Mouse (Mus musculus) hindbrain, embryonic 12.5 days (tissue): ENCODE measurements around the gene Mettl14. TPM values are rescaled to one million over a fixed set of nuclear protein-coding genes. Genes with fewer than 3 reads are reported as not detected.
A peak's percentile ranks its signal among the peaks of the same experiment; 100 is the strongest.
"Not testable (repeated sequence)": the region's sequence is repeated elsewhere in the genome, so short reads cannot be mapped to it uniquely, and the experiment has no call there.

ENCODE experiments used
- ATAC-seq: fragments of 200-750 bp; cut with Nextera tagmentation; 2 replicates; pipeline ENCODE4 v1.8.0; 2017; ENCODE audit warnings: moderate TSS enrichment; ENCODE audit not compliant: low FRiP score
- H3K27ac ChIP-seq: fragments of 300-500 bp; sonication (generic); 2 replicates; pipeline ENCODE4 v1.5.1; 2016; ENCODE audit warnings: mild to moderate bottlenecking
- H3K27me3 ChIP-seq: fragments of 300-500 bp; sonication (generic); 2 replicates; pipeline ENCODE4 v1.6.1; 2016; ENCODE audit warnings: mild to moderate bottlenecking
- H3K36me3 ChIP-seq: fragments of 300-500 bp; sonication (generic); 2 replicates; pipeline ENCODE4 v1.6.1; 2016; ENCODE audit warnings: mild to moderate bottlenecking
- H3K4me1 ChIP-seq: fragments of 300-500 bp; sonication (generic); 2 replicates; pipeline ENCODE4 v1.6.1; 2016
- H3K4me2 ChIP-seq: fragments of 300-500 bp; sonication (generic); replicated peaks from 2 replicates; pipeline ENCODE4 v1.6.1; 2016; ENCODE audit warnings: mild to moderate bottlenecking
- H3K4me3 ChIP-seq: fragments of 300-500 bp; sonication (generic); 2 replicates; pipeline ENCODE4 v1.5.1; 2016; ENCODE audit warnings: mild to moderate bottlenecking
- H3K9ac ChIP-seq: fragments of 300-500 bp; sonication (generic); 2 replicates; pipeline ENCODE4 v1.6.1; 2016; ENCODE audit warnings: mild to moderate bottlenecking, moderate library complexity
- H3K9me3 ChIP-seq: fragments of 300-500 bp; sonication (generic); replicated peaks from 2 replicates; pipeline ENCODE4 v1.6.1; 2016; ENCODE audit warnings: mild to moderate bottlenecking
- WGBS: fragments of 180-500 bp; shearing (Covaris S2); methylation state at CpG from one replicate; pipeline ENCODE4 v1.1.7; 2016; 5-methylcytosine and 5-hydroxymethylcytosine counted together
- polyA plus RNA-seq: library from polyadenylated mRNA; unstranded; fragments of >200 nt; fragmentation: Nextera tagmentation; extraction: Ambion mirVana; gene quantifications from 2 replicates; pipeline ENCODE4 v1.2.1, GENCODE M21; 2016

The Mettl14 gene
- polyA plus RNA-seq, 1 experiment from 2014 or later, result 32.7 TPM

DNA sequence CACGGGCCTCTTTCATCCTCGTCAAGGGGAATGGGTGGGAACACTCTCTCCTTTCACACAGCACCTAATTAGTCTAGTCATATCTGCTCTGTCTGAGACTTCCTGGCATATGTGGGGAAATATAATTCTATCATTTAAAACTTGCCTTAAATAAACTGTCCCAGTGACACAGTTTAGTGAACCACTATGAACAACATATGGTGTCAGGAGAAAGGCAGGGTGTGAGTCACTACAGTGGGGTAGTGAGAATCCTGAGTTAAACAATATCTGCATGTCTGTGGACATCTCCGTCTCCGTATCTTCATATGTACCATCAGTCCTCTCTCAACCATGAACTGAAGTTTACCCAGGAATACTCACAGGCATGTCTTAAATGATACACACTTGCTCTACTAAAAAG lies 5.3 kb upstream of the Mettl14 start:
- no peak overlapping the region for H3K9ac ChIP-seq
- H3K4me2 ChIP-seq, result no peak overlapping the region
- ATAC-seq, result no peak
- H3K27me3 ChIP-seq, result 0 out of 2 replicates have a peak, but pooled peaks cover 6% of the 10 kb centered on the region
- WGBS, result 85% methylated on average over 4 of the region's 4 CpGs
- H3K36me3 ChIP-seq, result no peaks in the 10 kb centered on the region
- H3K9me3 ChIP-seq, result no peaks in the 10 kb centered on the region
- no peak overlapping the region for H3K27ac ChIP-seq
- H3K4me3 ChIP-seq, result no peak overlapping the region
- H3K4me1 ChIP-seq, result no peaks in the 10 kb centered on the region

- WGBS, result 16% methylated on average over 12 of the region's 12 CpGs
- peak; percentile 82 for ATAC-seq
- H3K9ac ChIP-seq, result peak overlapping the region; percentile 73
- peaks cover 14% of the 10 kb centered on the region for H3K4me1 ChIP-seq
- not testable (repeated sequence) for H3K27me3 ChIP-seq, H3K36me3 ChIP-seq, H3K9me3 ChIP-seq
- peak overlapping the region; percentile 72 for H3K4me3 ChIP-seq
- peak overlapping the region; percentile 87 for H3K27ac ChIP-seq
- H3K4me2 ChIP-seq, result peak overlapping the region; percentile 62
These were observed 361 bp upstream of the Mettl14 start for GRCm38 (mm10) chr3:123386157-123386780.

GRCm38 (mm10) chr3:123385118-123385485 lies 806 bp downstream of the Mettl14 start:
- Histone ChIP-seq H3K36me3 (peaks cover 12% of the 10 kb centered on the region), H3K9ac (peak overlapping the region; percentile 73), H3K9me3 (no peaks in the 10 kb centered on the region), H3K4me3 (peak overlapping the region; percentile 72), H3K27me3 (0 out of 2 replicates have a peak, but pooled peaks cover 6% of the 10 kb centered on the region), H3K4me2 (peak overlapping the region; percentile 62), H3K27ac (peak overlapping the region; percentile 87; the same call in 1 of the 2 replicates), H3K4me1 (peaks cover 14% of the 10 kb centered on the region)
- ATAC-seq, result peak; percentile 8; the same call in 1 of the 2 replicates
- WGBS, result 12% methylated on average over 6 of the region's 6 CpGs

DNA sequence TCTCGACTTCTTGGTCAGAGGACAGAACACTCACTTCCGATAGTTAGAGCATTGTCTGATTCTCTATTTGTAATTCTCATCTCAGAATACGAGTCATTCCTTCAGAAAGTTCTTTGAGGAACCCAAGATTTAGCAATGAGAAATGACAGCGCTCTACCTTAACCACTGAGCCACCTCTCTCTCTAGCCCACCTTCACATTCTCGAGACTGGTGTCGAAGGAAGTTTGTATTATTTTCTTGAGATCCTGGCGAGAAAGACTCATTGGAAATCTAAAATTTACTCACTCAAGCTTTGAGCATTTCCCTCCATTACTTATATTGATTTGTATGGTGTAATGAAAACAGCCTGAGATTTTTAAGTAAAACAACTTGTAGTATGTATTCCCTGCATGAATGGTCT lies 1.5 kb downstream of the Mettl14 start:
- peak overlapping the region; percentile 62 for H3K4me2 ChIP-seq
- peaks cover 14% of the 10 kb centered on the region for H3K4me1 ChIP-seq
- WGBS, result 90% methylated on average over 7 of the region's 7 CpGs
- H3K4me3 ChIP-seq, result no peak overlapping the region
- H3K27ac ChIP-seq, result no peak overlapping the region
- peaks cover 12% of the 10 kb centered on the region for H3K36me3 ChIP-seq
- 0 out of 2 replicates have a peak, but pooled peaks cover 6% of the 10 kb centered on the region for H3K27me3 ChIP-seq
- H3K9ac ChIP-seq, result no peak overlapping the region
- no peaks in the 10 kb centered on the region for H3K9me3 ChIP-seq
- ATAC-seq, result no peak

GRCm38 (mm10) chr3:123376562-123376961 lies 9.3 kb downstream of the Mettl14 start:
- Histone ChIP-seq H3K4me3 (no peak overlapping the region), H3K9me3 (no peaks in the 10 kb centered on the region), H3K27me3 (no peaks in the 10 kb centered on the region), H3K4me1 (no peaks in the 10 kb centered on the region), H3K4me2 (no peak overlapping the region), H3K9ac (no peak overlapping the region), H3K36me3 (peaks cover 23% of the 10 kb centered on the region), H3K27ac (no peak overlapping the region)
- WGBS, result 96% methylated on average over 3 of the region's 3 CpGs
- ATAC-seq, result no peak

DNA sequence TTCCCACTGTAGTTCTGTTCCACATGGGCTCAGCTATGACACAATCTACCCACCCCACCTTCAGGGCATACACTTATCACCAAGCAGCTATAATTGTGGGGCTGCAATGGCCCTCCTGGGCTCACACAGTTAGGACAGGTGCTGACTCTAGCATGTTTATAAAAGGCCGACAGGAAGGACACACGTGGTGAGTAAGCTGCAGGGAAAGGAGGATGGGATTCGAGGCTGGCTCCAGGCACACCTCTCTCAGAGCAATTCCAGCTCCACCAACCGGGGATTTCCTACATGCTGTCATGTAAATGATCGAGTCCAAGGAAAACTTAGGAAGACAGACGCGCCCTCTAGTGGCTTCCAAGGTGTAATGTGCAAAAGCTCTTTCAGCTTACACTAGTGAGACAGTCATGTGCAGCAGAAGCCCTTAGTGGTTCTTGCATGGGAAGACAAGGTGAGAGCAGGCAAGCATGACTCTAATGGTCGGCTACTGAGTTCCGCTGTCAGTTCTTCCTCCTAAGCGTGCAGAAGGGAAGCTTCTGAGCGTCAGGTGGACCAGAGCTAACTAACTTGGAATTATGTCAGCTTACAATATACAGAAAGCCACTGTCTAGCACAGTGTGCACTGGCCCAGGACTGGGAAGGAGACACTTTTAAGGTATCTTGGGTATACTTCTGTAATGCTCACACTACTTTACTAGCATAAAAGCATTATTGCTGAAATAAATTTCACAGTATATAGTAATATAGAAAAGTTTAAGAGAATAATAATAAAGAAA lies 14.0 kb downstream of the Mettl14 start:
- H3K36me3 ChIP-seq, result peaks cover 13% of the 10 kb centered on the region
- no peaks in the 10 kb centered on the region for H3K4me1 ChIP-seq
- ATAC-seq, result peak; percentile 72
- 36% methylated on average over 11 of the region's 11 CpGs for WGBS
- H3K4me2 ChIP-seq, result no peak overlapping the region
- H3K9ac ChIP-seq, result no peak overlapping the region
- no peaks in the 10 kb centered on the region for H3K27me3 ChIP-seq
- no peak overlapping the region for H3K4me3 ChIP-seq
- H3K9me3 ChIP-seq, result no peaks in the 10 kb centered on the region
- no peak overlapping the region for H3K27ac ChIP-seq

DNA sequence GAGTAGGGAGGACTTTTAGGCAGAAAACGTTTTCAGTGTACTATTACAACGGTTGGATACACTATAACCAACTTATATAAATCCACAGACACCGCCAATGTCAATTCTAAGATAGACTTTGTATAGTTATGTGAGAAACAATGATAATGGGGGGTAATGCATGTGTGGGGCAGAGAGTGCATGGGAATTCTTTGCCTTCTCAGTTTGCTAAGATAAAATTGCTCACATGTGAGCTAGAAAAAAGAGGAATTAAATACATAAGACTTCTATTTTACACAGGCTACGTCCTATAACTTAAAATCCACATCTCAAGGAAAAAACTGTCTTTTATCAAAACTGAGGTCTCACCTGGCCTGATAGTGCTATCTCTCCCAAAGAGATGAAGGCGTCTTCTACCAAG lies 15.0 kb downstream of the Mettl14 start:
- Histone ChIP-seq H3K4me2 (no peak overlapping the region), H3K4me3 (no peak overlapping the region), H3K9ac (no peak overlapping the region), H3K36me3 (peaks cover 15% of the 10 kb centered on the region), H3K4me1 (no peaks in the 10 kb centered on the region), H3K27ac (no peak overlapping the region), H3K9me3 (no peaks in the 10 kb centered on the region), H3K27me3 (no peaks in the 10 kb centered on the region)
- no peak for ATAC-seq
- WGBS, result 90% methylated on average over 5 of the region's 5 CpGs

- Histone ChIP-seq H3K4me1 (no peaks in the 10 kb centered on the region), H3K27ac (no peak overlapping the region), H3K9ac (no peak overlapping the region), H3K4me2 (no peak overlapping the region), H3K4me3 (no peak overlapping the region), H3K27me3 (no peaks in the 10 kb centered on the region), H3K9me3 (no peaks in the 10 kb centered on the region), H3K36me3 (peaks cover 17% of the 10 kb centered on the region)
- no peak for ATAC-seq
- WGBS, result 88% methylated on average over 12 of the region's 12 CpGs
These were observed 16.7 kb downstream of the Mettl14 start for GRCm38 (mm10) chr3:123369161-123369560.

DNA sequence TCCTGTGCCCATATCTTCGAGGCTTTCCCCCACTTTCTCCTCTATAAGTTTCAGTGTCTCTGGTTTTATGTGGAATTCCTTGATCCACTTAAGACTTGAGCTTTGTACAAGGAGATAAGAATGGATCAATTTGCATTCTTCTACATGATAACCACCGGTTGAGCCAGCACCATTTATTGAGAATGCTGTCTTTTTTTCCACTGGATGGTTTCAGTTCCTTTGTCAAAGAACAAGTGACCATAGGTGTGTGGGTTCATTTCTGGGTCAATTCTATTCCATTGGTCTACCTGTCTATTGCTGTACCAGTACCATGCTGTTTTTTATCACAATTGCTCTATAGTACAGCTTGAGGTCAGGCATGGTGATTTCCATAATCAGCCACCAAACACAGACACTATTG lies 19.1 kb downstream of the Mettl14 start:
- H3K27me3 ChIP-seq, H3K4me2 ChIP-seq, H3K4me3 ChIP-seq, H3K9ac ChIP-seq, ATAC-seq, H3K27ac ChIP-seq, H3K9me3 ChIP-seq, H3K4me1 ChIP-seq: not testable (repeated sequence)
- peaks cover 17% of the 10 kb centered on the region for H3K36me3 ChIP-seq
- 93% methylated on average over 2 of the region's 2 CpGs for WGBS

DNA sequence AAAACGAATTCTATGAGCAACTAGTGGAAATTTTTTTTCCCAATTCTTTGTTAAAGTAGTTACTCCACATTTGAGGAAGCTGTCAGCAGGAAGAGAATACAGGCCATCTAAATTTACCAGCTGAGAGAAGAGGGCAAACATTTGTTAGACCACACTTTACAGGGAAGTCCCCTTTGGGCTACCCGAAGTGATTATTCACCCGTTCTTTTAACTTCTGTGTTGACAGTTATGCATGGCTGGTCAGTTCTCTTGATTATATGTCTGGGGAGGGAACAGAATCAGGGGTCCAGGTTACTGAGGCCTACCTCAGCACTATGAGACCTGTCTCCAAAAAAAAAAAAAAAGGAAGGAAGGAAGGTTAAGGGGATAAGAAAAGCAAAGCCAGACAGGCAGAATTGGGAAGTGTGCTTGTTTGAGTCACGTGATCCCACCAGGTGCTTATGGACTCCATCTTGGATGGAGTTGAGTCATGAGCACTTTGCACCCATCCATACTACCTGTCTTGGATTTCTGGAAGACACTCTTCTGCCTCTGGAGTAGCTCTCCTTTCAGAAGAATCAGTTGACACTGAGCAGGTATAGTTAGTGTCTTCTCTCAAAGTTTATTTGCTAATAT lies 29.4 kb downstream of the Mettl14 start:
- Histone ChIP-seq H3K4me2 (no peak overlapping the region), H3K27ac (no peak overlapping the region), H3K27me3 (no peaks in the 10 kb centered on the region), H3K9me3 (no peaks in the 10 kb centered on the region), H3K9ac (no peak overlapping the region), H3K36me3 (no peaks in the 10 kb centered on the region), H3K4me3 (no peak overlapping the region), H3K4me1 (no peaks in the 10 kb centered on the region)
- 85% methylated on average over 4 of the region's 4 CpGs for WGBS
- no peak for ATAC-seq

DNA sequence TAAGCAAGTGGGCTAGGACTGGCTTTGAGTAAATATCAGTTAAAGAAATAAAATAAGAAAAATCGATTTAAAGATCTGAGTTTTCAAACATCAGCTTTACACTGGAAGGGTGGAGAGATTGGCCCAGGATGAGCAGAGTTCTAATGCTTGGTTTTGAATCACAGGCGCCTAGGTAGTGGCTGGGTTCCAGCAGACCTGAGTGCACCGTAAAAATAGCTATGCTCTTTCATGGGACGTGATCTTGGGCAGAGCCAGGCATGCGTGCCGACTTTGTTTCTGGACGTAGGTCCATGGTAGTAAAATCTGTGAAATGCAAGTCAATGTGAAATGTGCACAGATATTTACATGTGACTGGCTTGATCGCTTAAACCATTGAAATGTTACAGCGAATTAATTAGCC lies 31.5 kb downstream of the Mettl14 start:
- no peaks in the 10 kb centered on the region for H3K4me1 ChIP-seq
- no peaks in the 10 kb centered on the region for H3K9me3 ChIP-seq
- ATAC-seq, result no peak
- no peak overlapping the region for H3K9ac ChIP-seq
- no peak overlapping the region for H3K27ac ChIP-seq
- H3K36me3 ChIP-seq, result no peaks in the 10 kb centered on the region
- no peak overlapping the region for H3K4me3 ChIP-seq
- no peak overlapping the region for H3K4me2 ChIP-seq
- H3K27me3 ChIP-seq, result no peaks in the 10 kb centered on the region
- 91% methylated on average over 9 of the region's 9 CpGs for WGBS

DNA sequence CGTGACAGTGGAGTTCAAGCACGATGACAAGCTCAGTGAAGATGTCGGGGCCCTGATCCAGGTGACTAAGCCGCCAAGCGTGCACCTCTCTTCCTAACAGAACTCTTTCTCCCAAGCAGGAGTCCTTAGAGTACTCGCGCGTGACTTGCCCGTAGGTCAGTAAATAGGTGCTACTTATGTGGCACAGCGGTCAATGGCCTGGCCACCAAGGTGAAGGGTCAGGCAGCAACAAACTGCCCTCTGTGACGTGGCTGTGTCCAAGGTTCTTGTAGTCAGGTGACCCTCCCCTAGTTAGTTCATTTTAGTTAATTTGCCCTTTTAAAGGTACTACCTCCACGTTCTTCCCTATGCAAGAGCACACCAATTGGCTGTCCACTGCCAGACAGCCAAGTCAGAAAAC lies 32.2 kb downstream of the Mettl14 start:
- Histone ChIP-seq H3K27ac (no peak overlapping the region), H3K9me3 (no peaks in the 10 kb centered on the region), H3K4me2 (no peak overlapping the region), H3K4me1 (no peaks in the 10 kb centered on the region), H3K9ac (no peak overlapping the region), H3K27me3 (no peaks in the 10 kb centered on the region), H3K4me3 (no peak overlapping the region), H3K36me3 (no peaks in the 10 kb centered on the region)
- 92% methylated on average over 12 of the region's 12 CpGs for WGBS
- ATAC-seq, result no peak
